Mouse (Mus musculus) R1 (cell line): ENCODE measurements at regions not wholly inside any gene's neighbourhood (a gene's known extent, or its start where the extent isn't known, plus 50 kb on each side); places are given as distances from the start of the nearest gene placed in this dataset.

ENCODE experiments used
- DNase-seq: peaks from one replicate; pipeline ENCODE4 v3.0.0-alpha.2; 2018; ENCODE audit warnings: low read depth, low spot score

DNA sequence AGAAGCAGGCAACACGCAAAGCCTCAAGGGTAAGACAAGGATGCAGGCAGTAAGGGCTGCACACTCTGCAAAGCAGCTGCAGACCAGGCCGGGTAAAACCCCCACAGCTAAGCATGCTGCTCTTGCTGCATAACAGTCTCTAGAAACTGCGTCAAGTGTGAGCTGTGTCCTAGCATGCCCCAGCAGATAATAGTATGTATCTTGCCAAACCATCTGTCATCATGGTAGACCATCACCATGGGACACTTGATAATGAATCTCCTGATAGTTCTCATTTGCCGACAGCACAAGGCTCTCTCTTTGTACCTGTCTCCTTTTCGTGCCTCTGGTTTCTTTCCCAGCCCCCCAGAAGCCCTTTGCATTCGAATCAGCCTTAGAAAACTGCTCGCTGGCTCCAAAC lies 52.5 kb upstream of the Ddx18 start:
- DNase-seq, result no peak

DNA sequence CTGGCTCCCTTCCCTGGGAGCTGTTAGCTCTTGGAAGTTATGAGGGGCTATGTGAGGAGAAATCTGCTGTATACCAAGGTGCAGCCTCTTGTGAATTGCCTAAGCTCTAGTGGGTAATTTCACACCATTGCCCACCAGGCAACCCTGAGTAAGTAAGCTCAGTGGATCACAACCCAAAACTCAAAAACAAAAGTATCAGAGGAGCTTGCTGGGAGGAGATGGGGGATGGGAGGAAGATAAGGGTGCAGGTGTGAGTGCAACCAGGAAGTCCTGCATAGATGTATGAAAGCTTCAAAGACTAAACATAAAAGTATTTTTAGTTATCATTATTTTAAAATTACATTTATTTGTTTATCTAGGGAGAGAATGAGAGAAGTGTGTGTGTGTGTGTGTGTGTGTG lies 50.8 kb upstream of the Ddx18 start:
- DNase-seq, result no peak
